Mouse (Mus musculus) neural tube, embryonic 14.5 days (tissue): ENCODE measurements around the gene Ankrd23. TPM values are rescaled to one million over a fixed set of nuclear protein-coding genes. Genes with fewer than 3 reads are reported as not detected.

Experiments used
- ATAC-seq: fragments of 200-750 bp; cut with Nextera tagmentation; 2 replicates; pipeline ENCODE4 v1.8.0; 2017; ENCODE audit warnings: low read depth, mild to moderate bottlenecking, moderate TSS enrichment, moderate library complexity
- H3K27ac ChIP-seq: fragments of 300-500 bp; sonication (generic); 2 replicates; pipeline ENCODE4 v1.5.1; 2014; ENCODE audit warnings: low read depth, mild to moderate bottlenecking, control low read depth, low read length, moderate library complexity, mixed read lengths
- H3K27me3 ChIP-seq: fragments of 300-500 bp; sonication (generic); 2 replicates; pipeline ENCODE4 v1.6.1; 2014; ENCODE audit warnings: low read length; ENCODE audit not compliant: control insufficient read depth, insufficient read depth
- H3K36me3 ChIP-seq: fragments of 300-500 bp; sonication (generic); 2 replicates; pipeline ENCODE4 v1.6.1; 2014; ENCODE audit warnings: low read length, mixed read lengths; ENCODE audit not compliant: control insufficient read depth, insufficient read depth
- H3K4me1 ChIP-seq: fragments of 300-500 bp; sonication (generic); 2 replicates; pipeline ENCODE4 v1.6.1; 2014; ENCODE audit warnings: low read length; ENCODE audit not compliant: control insufficient read depth, insufficient read depth
- H3K4me2 ChIP-seq: fragments of 300-500 bp; sonication (generic); 2 replicates; pipeline ENCODE4 v1.6.1; 2014; ENCODE audit warnings: mild to moderate bottlenecking, low read depth, low read length, control low read depth
- H3K4me3 ChIP-seq: fragments of 300-500 bp; sonication (generic); 2 replicates; pipeline ENCODE4 v1.5.1; 2014; ENCODE audit warnings: low read depth, low read length, control low read depth, mixed read lengths
- H3K9ac ChIP-seq: fragments of 300-500 bp; sonication (generic); replicated peaks from 2 replicates; pipeline ENCODE4 v1.6.1; 2014; ENCODE audit warnings: low read depth, mild to moderate bottlenecking, control low read depth, low read length, mixed read lengths
- H3K9me3 ChIP-seq: fragments of 300-500 bp; sonication (generic); 2 replicates; pipeline ENCODE4 v1.6.1; 2016; ENCODE audit warnings: low read length; ENCODE audit not compliant: control insufficient read depth
- WGBS: fragments of 180-500 bp; shearing (Covaris S2); extraction: QIAGEN DNeasy Blood & Tissue Kit; methylation state at CpG from one replicate; pipeline ENCODE4 v1.1.7; 2014; 5-methylcytosine and 5-hydroxymethylcytosine counted together
- polyA plus RNA-seq: library from polyadenylated mRNA; unstranded; fragments of >200 nt; fragmentation: Nextera tagmentation; extraction: Ambion mirVana; gene quantifications from 2 replicates; pipeline ENCODE4 v1.2.1, GENCODE M21; 2014

The Ankrd23 gene
- polyA plus RNA-seq, 1 experiment from 2014 or later: 14.9 TPM

- Histone ChIP-seq H3K9me3 (no peaks in the 10 kb centered on the region), H3K9ac (peak within 1 kb of the TSS; percentile 99), H3K4me2 (peak within 1 kb of the TSS; percentile 97), H3K27ac (peak within 1 kb of the TSS; percentile 99), H3K36me3 (peaks cover 11% of the 10 kb centered on the region), H3K4me1 (peaks cover 28% of the 10 kb centered on the region), H3K27me3 (no peaks in the 10 kb centered on the region; the same call in 1 of the 2 replicates), H3K4me3 (peak within 1 kb of the TSS; percentile 98)
- ATAC-seq: peak; percentile 67
- 2% methylated on average over 61 of the region's 69 CpGs for WGBS
These were observed 21.6 kb upstream of the Ankrd23 start, which contains the start of gene Sema4c for GRCm38 (mm10) chr1:36558031-36558993. Gene Sema4c (minus strand): TSS chr1:36558349.

- H3K36me3 ChIP-seq: peaks cover 19% of the 10 kb centered on the region
- peaks cover 28% of the 10 kb centered on the region for H3K4me1 ChIP-seq
- H3K4me3 ChIP-seq: peak overlapping the region; percentile 98
- peak overlapping the region; percentile 97 for H3K4me2 ChIP-seq
- H3K27ac ChIP-seq: peak overlapping the region; percentile 99
- no peaks in the 10 kb centered on the region; the same call in 1 of the 2 replicates for H3K27me3 ChIP-seq
- peak; percentile 59 for ATAC-seq
- H3K9ac ChIP-seq: peak overlapping the region; percentile 99
- under 1% methylated on average over 47 of the region's 48 CpGs for WGBS
- H3K9me3 ChIP-seq: no peaks in the 10 kb centered on the region
These were observed 20.9 kb upstream of the Ankrd23 start for GRCm38 (mm10) chr1:36557457-36558011.

GRCm38 (mm10) chr1:36556553-36557456 lies 20.1 kb upstream of the Ankrd23 start:
- Histone ChIP-seq H3K27ac (peak overlapping the region; percentile 99), H3K36me3 (peaks cover 26% of the 10 kb centered on the region), H3K9me3 (no peaks in the 10 kb centered on the region), H3K4me3 (peak overlapping the region; percentile 98), H3K4me1 (peaks cover 28% of the 10 kb centered on the region), H3K9ac (peak overlapping the region; percentile 99), H3K4me2 (peak overlapping the region; percentile 97), H3K27me3 (no peaks in the 10 kb centered on the region; the same call in 1 of the 2 replicates)
- peak; percentile 82 for ATAC-seq
- 0% methylated on average over 52 of the region's 52 CpGs for WGBS

GRCm38 (mm10) chr1:36555798-36556395 lies 19.2 kb upstream of the Ankrd23 start:
- Histone ChIP-seq H3K36me3 (peaks cover 35% of the 10 kb centered on the region), H3K27me3 (no peaks in the 10 kb centered on the region; the same call in 1 of the 2 replicates), H3K4me3 (peak overlapping the region; percentile 98), H3K4me2 (peak overlapping the region; percentile 97), H3K27ac (peak overlapping the region; percentile 99), H3K9me3 (no peaks in the 10 kb centered on the region), H3K9ac (peak overlapping the region; percentile 99), H3K4me1 (peaks cover 28% of the 10 kb centered on the region)
- no peak for ATAC-seq
- WGBS: 0% methylated on average over 8 of the region's 8 CpGs

- no peaks in the 10 kb centered on the region; the same call in 1 of the 2 replicates for H3K27me3 ChIP-seq
- peaks cover 45% of the 10 kb centered on the region for H3K36me3 ChIP-seq
- 59% methylated on average over 21 of the region's 21 CpGs for WGBS
- peak overlapping the region; percentile 99 for H3K9ac ChIP-seq
- H3K4me1 ChIP-seq: peaks cover 28% of the 10 kb centered on the region
- peak overlapping the region; percentile 98 for H3K4me3 ChIP-seq
- peak overlapping the region; percentile 99 for H3K27ac ChIP-seq
- no peak for ATAC-seq
- H3K4me2 ChIP-seq: peak overlapping the region; percentile 97
- no peaks in the 10 kb centered on the region for H3K9me3 ChIP-seq
These were observed 18.1 kb upstream of the Ankrd23 start for GRCm38 (mm10) chr1:36554633-36555399.

- H3K9ac ChIP-seq: no peak overlapping the region
- WGBS: 87% methylated on average over 16 of the region's 16 CpGs
- no peak overlapping the region for H3K4me2 ChIP-seq
- H3K4me3 ChIP-seq: no peak overlapping the region
- H3K4me1 ChIP-seq: peaks cover 38% of the 10 kb centered on the region
- peaks cover 57% of the 10 kb centered on the region for H3K36me3 ChIP-seq
- no peak overlapping the region for H3K27ac ChIP-seq
- H3K27me3 ChIP-seq: no peaks in the 10 kb centered on the region
- no peaks in the 10 kb centered on the region for H3K9me3 ChIP-seq
- ATAC-seq: no peak
These were observed 15.8 kb upstream of the Ankrd23 start for GRCm38 (mm10) chr1:36552506-36552905.

GRCm38 (mm10) chr1:36551904-36552303 lies 15.2 kb upstream of the Ankrd23 start:
- no peak overlapping the region for H3K27ac ChIP-seq
- no peak overlapping the region for H3K9ac ChIP-seq
- no peak for ATAC-seq
- peaks cover 40% of the 10 kb centered on the region for H3K4me1 ChIP-seq
- H3K4me3 ChIP-seq: no peak overlapping the region
- 88% methylated on average over 17 of the region's 17 CpGs for WGBS
- H3K36me3 ChIP-seq: peaks cover 57% of the 10 kb centered on the region
- no peak overlapping the region for H3K4me2 ChIP-seq
- no peaks in the 10 kb centered on the region for H3K27me3 ChIP-seq
- no peaks in the 10 kb centered on the region for H3K9me3 ChIP-seq
